Mouse (Mus musculus): ENCODE measurements around the gene 1700010I14Rik. TPM values are rescaled to one million over a fixed set of nuclear protein-coding genes. Genes with fewer than 3 reads are reported as not detected.

Gene 1700010I14Rik
- 0.61 and 0.83 TPM in 2 replicates for polyA plus RNA-seq (2015; fragmentation: Nextera tagmentation; extraction: Ambion mirVana)

DNA sequence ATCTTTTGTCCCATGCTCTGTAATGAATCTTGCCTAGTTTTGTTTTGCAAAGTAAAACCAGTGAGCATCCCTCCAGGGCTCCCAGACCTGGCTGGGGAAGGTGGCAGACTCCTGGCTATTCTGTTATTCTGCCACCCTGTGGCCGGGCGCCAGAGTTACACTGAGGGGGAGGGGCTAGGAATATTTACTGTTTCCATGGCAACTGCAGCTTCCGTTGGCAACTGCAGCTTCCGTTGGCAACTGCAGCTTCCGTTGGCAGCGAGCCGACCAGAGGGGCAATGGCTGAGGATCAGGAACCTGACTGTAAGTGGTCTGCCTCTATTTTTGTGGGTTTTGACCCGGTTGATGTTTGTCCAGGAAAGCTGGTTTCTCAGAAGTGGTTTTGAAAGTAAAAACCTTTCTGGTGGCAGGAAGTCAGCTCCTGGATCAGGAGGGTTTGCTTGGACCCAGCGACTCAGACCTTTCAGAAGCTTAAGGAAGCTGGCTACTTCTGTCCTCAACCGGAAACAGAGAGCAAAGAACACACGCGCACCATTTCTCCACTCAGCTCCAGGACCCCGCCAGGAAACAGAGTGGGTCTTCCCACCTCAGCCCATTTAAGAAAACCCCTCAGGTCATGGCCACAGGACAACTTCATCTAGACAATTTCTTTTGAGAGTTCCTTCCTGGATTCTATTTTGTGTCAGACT, at the start of gene 1700010I14Rik:
TSS of gene 1700010I14Rik (plus strand) at position 215 of the 689 bp plus-strand sequence.
- ATAC-seq (ENCODE audit: low read depth): peak; percentile 39; the same call in 1 of the 2 replicates
- Histone ChIP-seq H3K36me3 (ENCODE audit: control insufficient read depth, insufficient read depth) (no peaks in the 10 kb centered on the region), H3K9ac (ENCODE audit: low read depth, low read length) (no peak within 1 kb of the TSS), H3K4me2 (ENCODE audit: low read depth, low read length) (peak within 1 kb of the TSS; percentile 41), H3K27me3 (ENCODE audit: control insufficient read depth, insufficient read depth, low read depth, low read length) (no peaks in the 10 kb centered on the region), H3K4me1 (ENCODE audit: control insufficient read depth, low read depth, low read length) (no peaks in the 10 kb centered on the region), H3K27ac (ENCODE audit: low read length) (no peak within 1 kb of the TSS), H3K4me3 (ENCODE audit: low read depth, low read length) (peak within 1 kb of the TSS; percentile 54), H3K9me3 (replicated peaks; ENCODE audit: control insufficient read depth, low read length) (no peaks in the 10 kb centered on the region)
- 2% methylated on average over 13 of the region's 13 CpGs for WGBS (ENCODE audit: insufficient replicate concordance)

DNA sequence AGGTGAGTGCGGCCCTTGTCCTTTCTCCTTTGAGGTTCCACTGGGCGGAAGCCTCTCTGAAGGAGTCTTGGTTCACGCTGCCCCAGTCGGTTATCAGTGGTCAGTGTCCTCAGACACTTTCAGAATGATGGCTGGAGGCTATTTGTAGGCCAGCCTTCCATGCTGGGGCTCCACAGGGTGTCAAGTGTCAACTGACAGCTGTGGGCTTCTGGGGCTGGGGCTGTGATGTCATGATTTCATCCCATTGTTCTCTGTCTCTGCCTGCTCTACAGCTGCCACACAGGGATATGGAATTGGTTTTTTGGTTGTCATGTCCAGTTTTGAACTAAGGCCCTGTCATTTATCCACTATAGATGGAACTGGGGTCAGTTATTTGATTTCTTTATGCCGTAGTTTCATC, 36.5 kb upstream of the 1700010I14Rik start:
- no peak for ATAC-seq (ENCODE audit: low read depth)
- no peaks in the 10 kb centered on the region for H3K9me3 ChIP-seq (replicated peaks; ENCODE audit: control insufficient read depth, low read length)

DNA sequence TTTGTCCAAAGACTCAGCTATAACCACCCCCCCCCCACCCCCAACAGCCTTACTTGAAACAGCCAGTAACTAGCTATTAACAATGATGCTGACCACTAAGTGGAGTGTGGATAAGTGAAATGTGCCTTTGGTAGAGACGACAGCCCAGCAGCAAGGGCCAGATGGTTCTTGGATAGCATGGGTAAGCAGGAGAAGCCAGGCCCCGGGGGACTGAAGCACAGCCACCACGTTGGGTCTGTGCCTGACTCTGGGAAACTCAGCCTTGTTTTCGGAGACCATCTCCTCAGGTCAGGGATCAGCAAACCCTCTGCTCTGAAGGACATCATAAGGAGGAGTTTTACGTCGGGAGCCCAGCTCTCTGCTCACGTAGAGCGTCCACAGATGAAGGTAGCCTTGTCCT, 35.2 kb upstream of the 1700010I14Rik start:
- Histone ChIP-seq H3K27ac (ENCODE audit: low read length) (no peak overlapping the region), H3K4me1 (ENCODE audit: control insufficient read depth, low read depth, low read length) (no peaks in the 10 kb centered on the region), H3K4me3 (ENCODE audit: low read depth, low read length) (no peak overlapping the region), H3K36me3 (ENCODE audit: control insufficient read depth, insufficient read depth) (no peaks in the 10 kb centered on the region), H3K4me2 (ENCODE audit: low read depth, low read length) (no peak overlapping the region), H3K27me3 (ENCODE audit: control insufficient read depth, insufficient read depth, low read depth, low read length) (no peaks in the 10 kb centered on the region), H3K9me3 (replicated peaks; ENCODE audit: control insufficient read depth, low read length) (no peaks in the 10 kb centered on the region), H3K9ac (ENCODE audit: low read depth, low read length) (no peak overlapping the region)
- ATAC-seq (ENCODE audit: low read depth): no peak
- WGBS (ENCODE audit: insufficient replicate concordance): 70% methylated on average over 8 of the region's 8 CpGs

More for the DNA sequence above, 36.5 kb upstream of the 1700010I14Rik start:
- H3K4me1 ChIP-seq (ENCODE audit: control insufficient read depth, low read depth, low read length): no peaks in the 10 kb centered on the region
- H3K27me3 ChIP-seq (ENCODE audit: control insufficient read depth, insufficient read depth, low read depth, low read length): no peaks in the 10 kb centered on the region
- no peak overlapping the region for H3K27ac ChIP-seq (ENCODE audit: low read length)
- H3K4me2 ChIP-seq (ENCODE audit: low read depth, low read length): no peak overlapping the region
- no peak overlapping the region for H3K4me3 ChIP-seq (ENCODE audit: low read depth, low read length)
- 62% methylated on average over 5 of the region's 5 CpGs for WGBS (ENCODE audit: insufficient replicate concordance)
- no peaks in the 10 kb centered on the region for H3K36me3 ChIP-seq (ENCODE audit: control insufficient read depth, insufficient read depth)
- H3K9ac ChIP-seq (ENCODE audit: low read depth, low read length): no peak overlapping the region

DNA sequence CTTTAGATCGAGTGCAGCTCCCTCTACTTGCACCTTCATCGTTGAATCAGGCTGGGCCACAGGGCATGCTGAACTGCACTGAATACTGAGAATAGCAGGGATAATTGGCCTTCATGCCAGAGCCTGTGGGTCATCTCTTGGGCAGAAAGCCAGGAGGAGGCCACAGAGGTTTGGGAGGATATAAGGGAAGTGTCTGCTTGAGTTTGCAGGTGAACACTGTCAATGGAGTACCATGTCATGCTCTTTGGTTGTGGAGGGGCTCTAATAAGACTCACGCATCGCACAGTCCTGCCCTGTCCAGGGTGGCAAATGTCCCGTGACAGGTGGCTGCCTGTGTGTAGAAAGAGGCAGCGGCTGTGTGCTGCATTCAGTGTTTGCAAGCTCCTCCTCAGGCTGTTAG, 30.0 kb upstream of the 1700010I14Rik start:
- Histone ChIP-seq H3K9me3 (replicated peaks; ENCODE audit: control insufficient read depth, low read length) (no peaks in the 10 kb centered on the region), H3K4me2 (ENCODE audit: low read depth, low read length) (no peak overlapping the region), H3K27ac (ENCODE audit: low read length) (no peak overlapping the region), H3K9ac (ENCODE audit: low read depth, low read length) (no peak overlapping the region), H3K27me3 (ENCODE audit: control insufficient read depth, insufficient read depth, low read depth, low read length) (no peaks in the 10 kb centered on the region), H3K4me3 (ENCODE audit: low read depth, low read length) (no peak overlapping the region), H3K36me3 (ENCODE audit: control insufficient read depth, insufficient read depth) (no peaks in the 10 kb centered on the region), H3K4me1 (ENCODE audit: control insufficient read depth, low read depth, low read length) (no peaks in the 10 kb centered on the region)
- WGBS (ENCODE audit: insufficient replicate concordance): 65% methylated on average over 6 of the region's 6 CpGs
- ATAC-seq (ENCODE audit: low read depth): no peak

DNA sequence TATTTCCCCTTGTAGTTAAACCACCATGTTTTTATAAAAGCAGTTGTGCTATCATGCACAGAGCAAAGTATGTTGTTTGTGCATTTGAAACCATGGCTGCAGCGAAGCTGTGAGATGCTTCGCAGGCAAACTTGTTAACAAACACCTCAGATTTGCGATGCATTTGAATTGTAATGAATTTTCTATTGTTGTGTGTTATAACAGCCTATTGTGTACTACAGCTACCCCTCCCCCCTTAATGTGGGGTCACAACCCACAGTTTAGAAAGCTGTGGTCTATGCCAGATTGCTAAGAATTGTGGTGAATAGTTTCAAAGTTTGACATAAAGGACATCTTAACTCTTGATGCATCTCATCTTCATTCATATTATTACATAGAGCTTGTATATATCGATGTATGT, 27.7 kb upstream of the 1700010I14Rik start:
- Histone ChIP-seq H3K27me3 (ENCODE audit: control insufficient read depth, insufficient read depth, low read depth, low read length) (no peaks in the 10 kb centered on the region), H3K4me1 (ENCODE audit: control insufficient read depth, low read depth, low read length) (no peaks in the 10 kb centered on the region), H3K36me3 (ENCODE audit: control insufficient read depth, insufficient read depth) (no peaks in the 10 kb centered on the region), H3K9ac (ENCODE audit: low read depth, low read length) (no peak overlapping the region), H3K4me2 (ENCODE audit: low read depth, low read length) (no peak overlapping the region), H3K4me3 (ENCODE audit: low read depth, low read length) (no peak overlapping the region), H3K9me3 (replicated peaks; ENCODE audit: control insufficient read depth, low read length) (no peaks in the 10 kb centered on the region), H3K27ac (ENCODE audit: low read length) (no peak overlapping the region)
- ATAC-seq (ENCODE audit: low read depth): no peak
- 82% methylated on average over 4 of the region's 4 CpGs for WGBS (ENCODE audit: insufficient replicate concordance)

DNA sequence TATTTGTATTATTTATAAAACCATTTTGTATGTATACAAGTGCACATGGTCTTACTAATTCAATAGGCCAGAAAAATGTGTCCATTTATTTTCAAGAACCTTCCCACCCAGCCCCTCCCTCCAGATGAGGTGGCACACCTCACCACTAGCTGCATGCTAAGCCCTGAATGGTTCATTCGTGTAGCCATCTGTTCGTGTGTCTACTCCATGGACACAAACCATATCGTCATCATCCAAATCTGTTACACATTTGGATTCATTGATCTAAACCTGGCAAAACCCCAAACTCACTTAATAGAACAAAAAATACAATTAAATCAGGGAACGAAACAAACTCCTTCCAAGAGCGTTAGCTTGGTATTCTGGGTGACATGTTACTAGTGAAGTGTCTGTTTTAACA, 27.0 kb upstream of the 1700010I14Rik start:
- no peak for ATAC-seq (ENCODE audit: low read depth)
- 69% methylated on average over 5 of the region's 5 CpGs for WGBS (ENCODE audit: insufficient replicate concordance)
- no peak overlapping the region for H3K4me3 ChIP-seq (ENCODE audit: low read depth, low read length)
- no peaks in the 10 kb centered on the region for H3K9me3 ChIP-seq (replicated peaks; ENCODE audit: control insufficient read depth, low read length)
- no peaks in the 10 kb centered on the region for H3K36me3 ChIP-seq (ENCODE audit: control insufficient read depth, insufficient read depth)
- no peak overlapping the region for H3K9ac ChIP-seq (ENCODE audit: low read depth, low read length)
- no peaks in the 10 kb centered on the region for H3K4me1 ChIP-seq (ENCODE audit: control insufficient read depth, low read depth, low read length)
- H3K4me2 ChIP-seq (ENCODE audit: low read depth, low read length): no peak overlapping the region
- H3K27ac ChIP-seq (ENCODE audit: low read length): no peak overlapping the region
- H3K27me3 ChIP-seq (ENCODE audit: control insufficient read depth, insufficient read depth, low read depth, low read length): no peaks in the 10 kb centered on the region

DNA sequence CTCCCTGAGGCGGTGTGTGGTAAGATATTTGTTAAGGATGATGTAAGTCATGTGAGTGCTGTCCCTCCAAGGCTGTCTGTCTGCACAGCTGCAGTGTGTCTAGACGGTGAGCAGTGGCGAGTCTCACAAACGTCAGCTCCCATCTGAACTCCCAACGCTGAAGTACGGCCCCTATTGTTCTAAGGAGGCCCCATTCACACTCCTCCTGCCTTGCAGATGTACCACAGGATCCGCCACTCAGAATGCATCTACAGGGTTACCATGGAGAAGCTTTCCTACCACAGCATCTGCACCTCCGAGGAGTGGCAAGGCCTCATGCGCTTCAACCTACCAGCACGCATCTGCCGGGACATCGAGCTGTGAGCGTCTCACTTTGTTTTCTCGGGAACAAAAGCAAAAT, 26.5 kb upstream of the 1700010I14Rik start:
- H3K4me3 ChIP-seq (ENCODE audit: low read depth, low read length): no peak overlapping the region
- H3K9me3 ChIP-seq (replicated peaks; ENCODE audit: control insufficient read depth, low read length): no peaks in the 10 kb centered on the region
- ATAC-seq (ENCODE audit: low read depth): no peak
- 75% methylated on average over 14 of the region's 14 CpGs for WGBS (ENCODE audit: insufficient replicate concordance)
- H3K9ac ChIP-seq (ENCODE audit: low read depth, low read length): no peak overlapping the region
- no peak overlapping the region for H3K27ac ChIP-seq (ENCODE audit: low read length)
- H3K36me3 ChIP-seq (ENCODE audit: control insufficient read depth, insufficient read depth): no peaks in the 10 kb centered on the region
- H3K27me3 ChIP-seq (ENCODE audit: control insufficient read depth, insufficient read depth, low read depth, low read length): no peaks in the 10 kb centered on the region
- no peak overlapping the region for H3K4me2 ChIP-seq (ENCODE audit: low read depth, low read length)
- no peaks in the 10 kb centered on the region for H3K4me1 ChIP-seq (ENCODE audit: control insufficient read depth, low read depth, low read length)

DNA sequence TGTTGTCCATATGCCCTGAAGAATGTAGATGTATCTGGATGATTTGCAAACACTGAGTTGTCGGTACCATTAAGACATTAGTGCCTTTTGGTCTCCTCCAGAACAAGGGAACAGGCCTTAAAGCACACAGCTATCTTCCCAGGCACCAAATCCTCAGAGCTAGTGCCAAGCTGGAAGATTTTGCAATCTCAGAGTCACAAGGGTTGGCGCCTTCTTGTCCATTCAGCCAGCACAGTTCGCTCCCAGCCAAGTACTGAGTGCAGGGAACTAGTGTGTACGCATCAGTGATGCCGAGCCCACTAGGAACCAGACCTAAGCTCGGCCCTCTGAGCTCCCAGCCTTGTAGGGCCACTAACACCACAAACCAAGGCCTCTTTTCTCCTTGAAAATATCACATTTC, 23.0 kb upstream of the 1700010I14Rik start:
- no peak for ATAC-seq (ENCODE audit: low read depth)
- H3K9ac ChIP-seq (ENCODE audit: low read depth, low read length): no peak overlapping the region
- no peak overlapping the region for H3K4me3 ChIP-seq (ENCODE audit: low read depth, low read length)
- H3K27me3 ChIP-seq (ENCODE audit: control insufficient read depth, insufficient read depth, low read depth, low read length): no peaks in the 10 kb centered on the region
- H3K4me2 ChIP-seq (ENCODE audit: low read depth, low read length): no peak overlapping the region
- H3K9me3 ChIP-seq (replicated peaks; ENCODE audit: control insufficient read depth, low read length): no peaks in the 10 kb centered on the region
- WGBS (ENCODE audit: insufficient replicate concordance): 70% methylated on average over 6 of the region's 6 CpGs
- H3K36me3 ChIP-seq (ENCODE audit: control insufficient read depth, insufficient read depth): no peaks in the 10 kb centered on the region
- no peak overlapping the region for H3K27ac ChIP-seq (ENCODE audit: low read length)
- H3K4me1 ChIP-seq (ENCODE audit: control insufficient read depth, low read depth, low read length): no peaks in the 10 kb centered on the region

DNA sequence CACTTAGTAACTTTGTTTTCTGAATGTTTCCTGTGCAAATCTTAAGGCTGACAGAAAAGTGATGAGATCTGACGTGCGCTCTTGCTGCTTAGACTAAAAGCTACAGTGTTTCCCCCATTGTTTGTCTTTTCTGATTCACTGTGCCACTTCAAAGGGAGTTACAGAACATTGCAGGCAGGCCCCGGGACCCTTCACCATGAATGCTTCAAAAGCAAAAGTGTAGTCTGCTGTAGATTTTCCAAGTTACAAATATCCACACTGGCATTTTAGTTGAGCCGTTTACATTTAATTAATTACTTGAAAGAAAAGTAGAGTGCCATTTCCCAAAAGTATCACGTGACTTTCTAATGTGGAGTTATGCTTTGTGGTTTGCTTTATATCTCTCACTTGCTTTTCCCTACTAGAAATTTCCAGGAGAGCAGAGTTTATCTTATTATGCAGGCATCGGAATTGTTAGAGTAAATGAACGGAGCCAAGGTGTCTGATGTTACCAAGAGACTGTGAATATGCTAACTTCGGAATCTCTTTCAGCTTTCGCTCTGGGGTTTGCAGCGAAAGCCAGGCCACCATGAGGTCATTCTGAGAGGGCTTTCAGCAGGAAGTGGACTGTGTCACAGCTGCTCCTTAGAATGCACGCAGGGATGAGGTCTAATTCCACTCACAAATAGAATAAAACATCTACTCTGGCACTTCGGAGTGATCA, 15.8 kb upstream of the 1700010I14Rik start:
- Histone ChIP-seq H3K9me3 (replicated peaks; ENCODE audit: control insufficient read depth, low read length) (no peaks in the 10 kb centered on the region), H3K27me3 (ENCODE audit: control insufficient read depth, insufficient read depth, low read depth, low read length) (no peaks in the 10 kb centered on the region), H3K4me1 (ENCODE audit: control insufficient read depth, low read depth, low read length) (no peaks in the 10 kb centered on the region), H3K27ac (ENCODE audit: low read length) (no peak overlapping the region), H3K9ac (ENCODE audit: low read depth, low read length) (no peak overlapping the region), H3K36me3 (ENCODE audit: control insufficient read depth, insufficient read depth) (no peaks in the 10 kb centered on the region), H3K4me3 (ENCODE audit: low read depth, low read length) (no peak overlapping the region), H3K4me2 (ENCODE audit: low read depth, low read length) (no peak overlapping the region)
- WGBS (ENCODE audit: insufficient replicate concordance): 49% methylated on average over 12 of the region's 12 CpGs
- no peak for ATAC-seq (ENCODE audit: low read depth)
